Mouse (Mus musculus): ENCODE results near the gene Dab1. TPM values are rescaled to one million over a fixed set of nuclear protein-coding genes. Genes with fewer than 3 reads are reported as not detected.

Dab1 gene
- total and polyA plus RNA-seq, 2 experiments from 2014 or later = 47.9 to 109 TPM

- WGBS = 53% methylated on average over 5 of the region's 5 CpGs
- no peaks in the 10 kb centered on the region for H3K27me3 ChIP-seq (ENCODE audit: insufficient read depth, low read length)
- TF ChIP-seq CTCF (IDR thresholded peaks at IDR 0.05) = no peak
Measured at GRCm38 (mm10) chr4:104008406-104008805, 389.2 kb downstream of the Dab1 start.

GRCm38 (mm10) chr4:104011683-104012082, 392.5 kb downstream of the Dab1 start:
- H3K27ac ChIP-seq (ENCODE audit: low read depth, low read length) = peak overlapping the region; percentile 43; the same call in 1 of the 2 replicates
- TF ChIP-seq CTCF (IDR thresholded peaks at IDR 0.05) = no peak

More at GRCm38 (mm10) chr4:104008406-104008805, 389.2 kb downstream of the Dab1 start:
- peak; percentile 59 for DNase-seq (ENCODE audit: low spot score)
- no peak overlapping the region for H3K27ac ChIP-seq (ENCODE audit: low read depth, low read length)
- no peaks in the 10 kb centered on the region for H3K9me3 ChIP-seq (ENCODE audit: low read length)
- peaks cover 7% of the 10 kb centered on the region for H3K4me1 ChIP-seq (ENCODE audit: insufficient read depth, low read length)
- no peak overlapping the region for H3K9ac ChIP-seq (replicated peaks; ENCODE audit: low read length, poor library complexity, severe bottlenecking)
- no peak overlapping the region for H3K4me3 ChIP-seq (ENCODE audit: low read depth, low read length)
- no peak for ATAC-seq (ENCODE audit: low FRiP score)
- H3K36me3 ChIP-seq (ENCODE audit: insufficient read depth, low read length) = no peaks in the 10 kb centered on the region
- no peak overlapping the region for H3K4me2 ChIP-seq (ENCODE audit: low read depth, low read length, poor library complexity, severe bottlenecking)

GRCm38 (mm10) chr4:104012150-104012549, 393.0 kb downstream of the Dab1 start:
- Histone ChIP-seq H3K36me3 (ENCODE audit: insufficient read depth, low read length) (no peaks in the 10 kb centered on the region), H3K4me2 (ENCODE audit: low read depth, low read length, poor library complexity, severe bottlenecking) (no peak overlapping the region), H3K4me1 (ENCODE audit: insufficient read depth, low read length) (peaks cover 7% of the 10 kb centered on the region), H3K27me3 (ENCODE audit: insufficient read depth, low read length) (no peaks in the 10 kb centered on the region), H3K9me3 (ENCODE audit: low read length) (no peaks in the 10 kb centered on the region), H3K27ac (ENCODE audit: low read depth, low read length) (peak overlapping the region; percentile 49), H3K9ac (replicated peaks; ENCODE audit: low read length, poor library complexity, severe bottlenecking) (no peak overlapping the region), H3K4me3 (ENCODE audit: low read depth, low read length) (no peak overlapping the region)
- ATAC-seq (ENCODE audit: low FRiP score) = no peak
- WGBS = 58% methylated on average over 4 of the region's 4 CpGs
- TF ChIP-seq CTCF (IDR thresholded peaks at IDR 0.05) = no peak
- DNase-seq (ENCODE audit: low spot score) = peak; percentile 36

More at GRCm38 (mm10) chr4:104011683-104012082, 392.5 kb downstream of the Dab1 start:
- DNase-seq (ENCODE audit: low spot score) = no peak
- Histone ChIP-seq H3K9me3 (ENCODE audit: low read length) (no peaks in the 10 kb centered on the region), H3K36me3 (ENCODE audit: insufficient read depth, low read length) (no peaks in the 10 kb centered on the region), H3K4me1 (ENCODE audit: insufficient read depth, low read length) (peaks cover 7% of the 10 kb centered on the region), H3K4me3 (ENCODE audit: low read depth, low read length) (no peak overlapping the region), H3K9ac (replicated peaks; ENCODE audit: low read length, poor library complexity, severe bottlenecking) (no peak overlapping the region), H3K4me2 (ENCODE audit: low read depth, low read length, poor library complexity, severe bottlenecking) (no peak overlapping the region), H3K27me3 (ENCODE audit: insufficient read depth, low read length) (no peaks in the 10 kb centered on the region)
- 44% methylated on average over 4 of the region's 4 CpGs for WGBS
- no peak for ATAC-seq (ENCODE audit: low FRiP score)

- 81% methylated on average over 2 of the region's 2 CpGs for WGBS
- TF ChIP-seq CTCF (IDR thresholded peaks at IDR 0.05) = no peak
Measured at GRCm38 (mm10) chr4:104025117-104025694, 406.0 kb downstream of the Dab1 start.

GRCm38 (mm10) chr4:104026834-104027233, 407.7 kb downstream of the Dab1 start:
- no peak for DNase-seq (ENCODE audit: low spot score)
- Histone ChIP-seq H3K27ac (ENCODE audit: low read depth, low read length) (no peak overlapping the region), H3K9me3 (ENCODE audit: low read length) (no peaks in the 10 kb centered on the region), H3K4me1 (ENCODE audit: insufficient read depth, low read length) (no peaks in the 10 kb centered on the region), H3K4me2 (ENCODE audit: low read depth, low read length, poor library complexity, severe bottlenecking) (no peak overlapping the region), H3K4me3 (ENCODE audit: low read depth, low read length) (no peak overlapping the region), H3K27me3 (ENCODE audit: insufficient read depth, low read length) (no peaks in the 10 kb centered on the region), H3K36me3 (ENCODE audit: insufficient read depth, low read length) (no peaks in the 10 kb centered on the region), H3K9ac (replicated peaks; ENCODE audit: low read length, poor library complexity, severe bottlenecking) (no peak overlapping the region)
- ATAC-seq (ENCODE audit: low FRiP score) = no peak
- TF ChIP-seq CTCF (IDR thresholded peaks at IDR 0.05) = 0 out of 2 replicates have a peak, but pooled peaks have one; percentile 9
- 10% methylated on average over 2 of the region's 2 CpGs for WGBS

More at GRCm38 (mm10) chr4:104025117-104025694, 406.0 kb downstream of the Dab1 start:
- no peaks in the 10 kb centered on the region for H3K9me3 ChIP-seq (ENCODE audit: low read length)
- no peaks in the 10 kb centered on the region for H3K36me3 ChIP-seq (ENCODE audit: insufficient read depth, low read length)
- H3K4me1 ChIP-seq (ENCODE audit: insufficient read depth, low read length) = no peaks in the 10 kb centered on the region
- H3K9ac ChIP-seq (replicated peaks; ENCODE audit: low read length, poor library complexity, severe bottlenecking) = no peak overlapping the region
- DNase-seq (ENCODE audit: low spot score) (no peak), ATAC-seq (ENCODE audit: low FRiP score) (no peak)
- H3K4me3 ChIP-seq (ENCODE audit: low read depth, low read length) = no peak overlapping the region
- no peaks in the 10 kb centered on the region for H3K27me3 ChIP-seq (ENCODE audit: insufficient read depth, low read length)
- no peak overlapping the region for H3K4me2 ChIP-seq (ENCODE audit: low read depth, low read length, poor library complexity, severe bottlenecking)
- H3K27ac ChIP-seq (ENCODE audit: low read depth, low read length) = no peak overlapping the region

- TF ChIP-seq CTCF (IDR thresholded peaks at IDR 0.05) = no peak
- H3K4me1 ChIP-seq (ENCODE audit: insufficient read depth, low read length) = no peaks in the 10 kb centered on the region
- H3K9me3 ChIP-seq (ENCODE audit: low read length) = no peaks in the 10 kb centered on the region
- 71% methylated on average over 1 of the region's 1 CpGs for WGBS
- no peak overlapping the region for H3K4me2 ChIP-seq (ENCODE audit: low read depth, low read length, poor library complexity, severe bottlenecking)
- H3K4me3 ChIP-seq (ENCODE audit: low read depth, low read length) = no peak overlapping the region
- no peaks in the 10 kb centered on the region for H3K36me3 ChIP-seq (ENCODE audit: insufficient read depth, low read length)
- H3K9ac ChIP-seq (replicated peaks; ENCODE audit: low read length, poor library complexity, severe bottlenecking) = no peak overlapping the region
- no peak for ATAC-seq (ENCODE audit: low FRiP score)
- no peaks in the 10 kb centered on the region for H3K27me3 ChIP-seq (ENCODE audit: insufficient read depth, low read length)
- H3K27ac ChIP-seq (ENCODE audit: low read depth, low read length) = no peak overlapping the region
- no peak for DNase-seq (ENCODE audit: low spot score)
Measured at GRCm38 (mm10) chr4:104027239-104027638, 408.1 kb downstream of the Dab1 start.
